Mouse (Mus musculus) adrenal gland, postnatal 14 days (tissue): ENCODE measurements at regions not wholly inside any gene's neighbourhood (a gene's known extent, or its start where the extent isn't known, plus 50 kb on each side); places are given as distances from the start of the nearest gene placed in this dataset.

Source experiments
- DNase-seq: peaks from one replicate; pipeline ENCODE4 v3.0.0; 2021; ENCODE audit warnings: mixed read lengths

GRCm38 (mm10) chr1:61274244-61274643 is 296.5 kb downstream of the Icos start:
- no peak for DNase-seq

- no peak for DNase-seq
Observed at GRCm38 (mm10) chr1:61277170-61277710, 299.5 kb downstream of the Icos start.

- no peak for DNase-seq
Observed at GRCm38 (mm10) chr1:61288185-61288584, 310.5 kb downstream of the Icos start.

- no peak for DNase-seq
Observed at GRCm38 (mm10) chr1:61288946-61289345, 311.2 kb downstream of the Icos start.

GRCm38 (mm10) chr1:61289552-61289951 is 311.8 kb downstream of the Icos start:
- DNase-seq, result no peak

- no peak for DNase-seq
Observed at GRCm38 (mm10) chr1:61293106-61293505, 315.4 kb downstream of the Icos start.

- DNase-seq, result no peak
Observed at GRCm38 (mm10) chr1:61295219-61295618, 317.5 kb downstream of the Icos start.

GRCm38 (mm10) chr1:61296831-61297230 is 319.1 kb downstream of the Icos start:
- DNase-seq, result no peak

GRCm38 (mm10) chr1:61297361-61297760 is 319.6 kb downstream of the Icos start:
- DNase-seq, result no peak

- DNase-seq, result peak; percentile 42
Observed at GRCm38 (mm10) chr1:61298064-61298463, 320.3 kb downstream of the Icos start.

GRCm38 (mm10) chr1:61298779-61299178 is 321.1 kb downstream of the Icos start:
- no peak for DNase-seq

GRCm38 (mm10) chr1:61300491-61300890 is 322.8 kb downstream of the Icos start:
- DNase-seq, result no peak

GRCm38 (mm10) chr1:61301041-61302030 is 323.6 kb downstream of the Icos start:
- no peak for DNase-seq

- DNase-seq, result no peak
Observed at GRCm38 (mm10) chr1:61302570-61303071, 324.9 kb downstream of the Icos start.

- no peak for DNase-seq
Observed at GRCm38 (mm10) chr1:61306296-61306695, 328.6 kb downstream of the Icos start.

GRCm38 (mm10) chr1:61309563-61309962 is 329.1 kb upstream of the Pard3b start:
- DNase-seq, result peak; percentile 41

GRCm38 (mm10) chr1:61310063-61310760 is 328.4 kb upstream of the Pard3b start:
- DNase-seq, result no peak

GRCm38 (mm10) chr1:61310761-61311090 is 327.9 kb upstream of the Pard3b start:
- no peak for DNase-seq

GRCm38 (mm10) chr1:61313196-61313595 is 325.4 kb upstream of the Pard3b start:
- DNase-seq, result peak; percentile 40

GRCm38 (mm10) chr1:61316261-61316660 is 322.4 kb upstream of the Pard3b start:
- no peak for DNase-seq

GRCm38 (mm10) chr1:61316736-61317135 is 321.9 kb upstream of the Pard3b start:
- DNase-seq, result no peak

- DNase-seq, result no peak
Observed at GRCm38 (mm10) chr1:61318042-61318441, 320.6 kb upstream of the Pard3b start.
